Mouse (Mus musculus): Measurements from ENCODE around the gene Mitf.

Gene Mitf

DNA sequence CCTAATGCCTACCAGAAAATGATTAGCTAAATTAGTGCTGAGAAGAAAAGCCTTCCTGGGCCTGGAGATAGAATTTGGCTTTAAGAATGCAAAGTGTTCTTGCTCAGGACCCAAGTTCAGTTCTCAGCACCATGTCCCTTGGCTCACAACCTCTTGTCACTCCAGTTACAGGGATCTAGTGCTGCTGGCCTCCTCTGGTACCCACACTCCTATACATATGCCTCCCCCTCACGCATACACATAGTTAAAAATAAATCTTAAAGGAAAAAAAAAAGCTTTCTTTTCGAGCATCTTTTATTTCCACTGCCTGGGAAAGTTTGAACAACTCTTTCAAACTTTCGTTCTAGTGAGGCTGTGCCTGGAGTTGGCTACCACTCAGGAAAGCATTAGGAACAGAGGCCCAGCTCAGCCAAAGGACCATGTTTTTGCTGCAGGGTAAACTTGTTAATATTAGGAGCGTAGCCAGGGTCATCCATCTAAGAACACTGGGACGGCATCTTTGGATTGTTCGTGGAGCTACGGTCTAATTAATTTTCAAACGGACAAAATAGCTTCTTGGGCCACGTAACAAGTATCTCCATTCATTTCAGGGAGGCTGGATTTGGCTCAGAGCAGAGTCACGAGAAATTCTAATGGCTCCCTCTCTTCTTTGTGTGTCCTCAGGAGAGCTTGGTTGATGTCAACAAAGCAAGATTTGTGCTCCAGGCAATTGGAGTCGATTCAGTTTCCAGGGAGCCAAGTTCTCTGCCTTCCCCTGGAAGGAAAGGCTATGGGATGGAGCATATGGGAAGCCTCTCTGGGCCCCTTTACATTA, 239.7 kb downstream of the Mitf start:
- no peak for DNase-seq (ENCODE audit: low read depth)

DNA sequence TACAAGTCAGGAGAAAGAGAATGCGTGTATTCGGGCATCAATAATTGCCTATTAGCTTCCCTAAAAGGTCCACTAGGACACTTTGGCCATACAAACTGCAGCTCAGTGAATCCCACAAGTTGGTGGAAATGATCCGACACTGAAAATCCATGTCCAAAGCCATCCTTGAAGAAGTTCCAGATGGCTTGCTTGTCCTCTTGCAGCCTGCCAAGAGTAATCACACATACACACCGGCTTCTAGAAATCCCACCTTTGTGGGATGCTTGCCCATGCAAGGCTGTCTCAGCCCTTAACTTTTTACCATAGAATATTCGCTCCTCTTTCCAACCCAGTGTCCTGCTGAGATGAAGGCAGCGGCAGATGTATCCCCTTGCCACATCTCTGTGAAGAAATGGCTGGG, 240.9 kb downstream of the Mitf start:
- DNase-seq (ENCODE audit: low read depth) = no peak

DNA sequence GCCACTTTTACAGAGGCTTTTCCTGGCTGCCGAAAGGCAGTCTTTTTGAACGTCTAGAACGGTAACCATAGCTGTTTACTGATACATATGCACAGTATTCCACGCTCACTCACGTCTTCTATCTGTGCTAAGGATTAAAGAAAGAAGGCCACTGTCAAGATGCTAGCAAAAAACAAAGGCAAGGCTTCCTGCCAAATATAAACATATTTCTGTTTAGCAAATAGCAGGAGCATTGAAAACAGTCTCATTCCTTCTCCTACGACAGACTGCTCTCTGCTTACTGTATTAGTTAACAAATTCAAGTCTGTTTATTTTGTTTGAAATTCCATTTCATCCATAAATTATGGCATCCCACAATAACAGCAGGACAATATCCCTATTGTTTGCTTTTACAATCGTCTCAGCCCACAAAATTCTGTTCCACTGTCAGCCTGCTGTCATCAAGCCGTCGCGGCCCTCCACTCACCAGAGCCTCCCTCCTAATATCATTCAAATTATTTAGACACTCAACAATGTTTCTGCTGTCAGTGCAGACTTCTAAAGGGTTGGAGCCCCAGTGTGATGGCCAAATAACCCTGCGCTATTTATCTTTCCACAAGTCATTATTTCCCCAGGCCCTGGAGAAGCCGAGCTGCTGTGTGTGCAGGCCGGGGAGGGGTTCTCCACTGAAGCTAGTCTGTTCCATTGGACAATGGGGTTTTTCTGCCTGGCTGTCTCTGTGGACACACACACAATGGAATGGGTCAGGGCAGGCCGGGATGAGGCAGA, 242.0 kb downstream of the Mitf start:
- no peak for DNase-seq (ENCODE audit: low read depth)

DNA sequence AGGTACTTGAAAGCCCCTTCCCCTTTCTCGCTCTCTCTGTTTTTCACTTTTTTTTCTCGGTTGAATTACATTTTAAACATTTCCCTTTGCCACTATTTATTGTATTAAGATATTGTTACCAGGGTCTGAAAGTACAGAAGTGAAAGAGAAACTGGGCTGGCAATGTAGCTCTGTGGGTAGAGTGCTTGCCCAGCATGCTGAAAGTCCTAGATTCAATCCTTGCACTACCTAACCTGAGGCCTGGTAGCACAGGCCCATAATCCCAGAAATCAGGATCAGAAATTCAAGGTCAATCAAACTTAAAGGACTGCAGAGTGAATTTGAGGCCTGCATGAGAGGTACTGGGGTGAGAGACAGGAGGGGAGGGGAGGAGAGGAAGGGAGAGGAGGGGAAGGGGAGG, 242.7 kb downstream of the Mitf start:
- no peak for DNase-seq (ENCODE audit: low read depth)

DNA sequence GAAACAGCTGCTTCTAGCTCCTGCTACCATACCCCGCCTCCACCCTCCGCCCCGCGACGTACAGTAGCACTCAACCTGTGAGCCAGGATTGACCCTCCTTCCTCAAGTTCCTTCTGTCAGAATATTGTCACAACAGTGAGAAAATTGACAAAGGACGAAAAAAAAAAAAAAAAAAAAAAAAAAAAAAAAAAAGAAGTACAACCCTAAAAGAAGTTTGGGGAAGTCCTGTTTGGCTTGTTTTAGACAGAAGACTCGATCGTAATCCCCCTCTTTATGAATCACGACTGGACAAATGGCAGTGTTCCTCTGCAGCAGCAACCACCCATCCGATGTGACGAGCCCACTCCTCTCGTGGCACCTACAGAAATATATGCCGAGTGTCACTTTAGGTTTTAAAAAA, 255.0 kb downstream of the Mitf start:
- no peak for DNase-seq (ENCODE audit: low read depth)

DNA sequence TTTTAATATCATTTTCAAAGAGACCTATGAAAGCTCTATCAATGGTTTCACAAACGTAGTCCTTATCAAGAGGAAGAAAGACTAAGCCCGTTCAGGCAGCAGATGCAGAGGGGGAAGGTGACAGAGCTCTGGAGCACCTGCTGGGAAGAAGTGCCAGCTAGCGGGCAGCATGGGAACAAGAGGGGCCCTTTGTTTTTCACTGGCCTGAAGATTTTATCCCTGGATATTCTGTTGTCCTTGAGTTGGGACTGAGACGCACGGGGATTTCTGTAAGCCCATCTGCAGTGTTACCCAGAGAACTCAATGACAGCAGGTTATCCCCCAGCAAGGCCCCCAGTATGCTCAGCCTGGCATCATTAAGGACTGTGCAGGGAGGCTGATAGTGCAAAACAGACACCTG, 258.1 kb downstream of the Mitf start:
- no peak for DNase-seq (ENCODE audit: low read depth)

DNA sequence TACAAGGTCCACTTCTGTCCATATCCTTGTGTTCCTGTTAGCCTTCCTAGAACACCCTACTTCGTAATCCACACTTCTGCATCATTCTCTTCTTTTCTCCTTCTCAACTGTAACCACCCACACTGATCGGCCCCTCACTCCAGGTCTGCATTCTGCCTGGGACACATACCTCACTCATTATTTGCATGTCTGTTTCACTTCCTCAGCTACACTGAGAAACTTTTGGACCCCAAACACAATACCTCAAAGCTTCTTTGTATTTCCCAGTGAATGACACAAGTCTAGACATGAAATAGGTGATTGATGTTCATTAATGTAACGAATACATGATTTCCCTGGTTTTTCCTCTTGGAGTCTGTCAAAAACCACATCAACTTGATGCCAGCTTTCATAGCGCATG, 259.6 kb downstream of the Mitf start:
- DNase-seq (ENCODE audit: low read depth) = no peak

Measured in induced T-regulatory cell, adult 2 months (primary cell).